Mouse (Mus musculus): ENCODE data around the gene Unc13b.

Unc13b gene

DNA sequence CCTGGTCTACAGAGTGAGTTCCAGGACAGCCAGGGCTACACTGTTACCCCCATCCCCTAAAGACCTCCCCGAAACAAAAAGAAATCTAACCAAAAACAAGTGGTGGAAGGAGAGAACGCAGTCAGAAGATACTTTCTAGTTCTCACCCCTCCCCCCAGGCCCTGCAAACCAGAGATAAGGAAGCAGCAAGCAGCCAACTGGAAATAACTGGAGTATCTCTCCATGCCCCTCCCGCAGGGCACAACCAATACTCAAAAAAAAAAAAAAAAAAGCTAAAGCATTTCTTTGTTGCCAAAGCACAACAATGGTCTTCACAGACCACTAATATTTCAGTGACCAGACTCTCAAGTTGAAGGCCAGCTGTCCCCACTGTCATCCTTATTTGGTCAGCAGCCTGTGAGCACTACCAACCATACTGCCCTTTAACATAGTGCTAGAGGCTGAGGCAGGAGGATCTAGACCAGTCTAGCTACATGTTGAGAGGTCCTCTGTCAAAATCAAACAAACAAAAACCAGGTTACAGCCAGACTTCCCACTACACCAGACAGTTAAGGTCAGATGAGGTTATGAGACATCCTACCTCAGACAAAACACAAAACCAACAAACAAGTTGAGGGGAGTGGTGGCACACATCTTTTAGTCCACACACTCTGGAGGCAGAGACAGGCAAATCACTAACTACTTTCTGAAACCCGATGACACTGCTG is 20.7 kb upstream of the Unc13b start:
- no peak for DNase-seq (ENCODE audit: low spot score)

DNA sequence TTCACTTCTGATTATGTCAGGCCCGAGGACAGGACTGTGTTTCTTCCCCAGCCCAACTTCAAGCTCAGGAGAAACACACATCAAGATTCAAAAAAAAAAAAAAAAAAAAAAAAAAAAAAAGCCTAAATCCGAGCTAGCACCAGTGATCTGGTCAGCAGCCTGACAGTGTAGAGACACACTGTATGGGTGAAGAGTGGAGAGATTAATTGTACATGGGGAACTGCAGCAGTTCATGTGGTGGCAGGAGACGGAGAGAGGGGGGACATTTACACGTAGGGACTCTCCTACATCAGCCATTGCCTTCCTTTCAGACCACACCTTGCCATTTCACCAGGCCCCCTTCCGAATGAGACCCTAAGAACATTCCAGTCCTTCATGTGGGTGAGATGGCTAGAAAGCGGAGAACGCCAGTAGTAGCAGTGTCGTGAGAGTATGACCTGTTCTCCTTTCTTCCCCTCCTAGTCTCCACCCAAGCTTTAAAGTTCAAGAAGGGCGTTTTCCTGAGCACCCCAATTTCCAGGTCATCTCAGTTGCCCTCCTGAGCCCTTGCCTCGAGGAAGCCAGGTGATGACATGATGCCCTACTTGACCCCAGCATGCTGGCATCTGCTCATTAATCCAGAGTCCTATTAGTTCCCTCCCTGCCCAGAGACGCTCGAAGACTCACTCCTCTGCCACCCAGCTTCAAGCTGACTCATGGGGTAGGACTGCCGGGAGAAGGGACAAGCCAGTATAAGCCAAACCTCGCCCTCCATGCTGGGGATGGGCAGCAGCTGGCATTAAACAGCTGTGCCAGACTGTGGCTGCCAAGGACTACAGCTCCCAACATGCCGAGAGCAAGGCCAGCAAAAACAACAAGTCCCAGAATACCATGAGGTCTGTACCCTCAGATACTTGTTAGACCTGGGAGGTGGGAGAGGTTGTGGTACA is 19.9 kb upstream of the Unc13b start:
- DNase-seq (ENCODE audit: low spot score), result peak; percentile 26

DNA sequence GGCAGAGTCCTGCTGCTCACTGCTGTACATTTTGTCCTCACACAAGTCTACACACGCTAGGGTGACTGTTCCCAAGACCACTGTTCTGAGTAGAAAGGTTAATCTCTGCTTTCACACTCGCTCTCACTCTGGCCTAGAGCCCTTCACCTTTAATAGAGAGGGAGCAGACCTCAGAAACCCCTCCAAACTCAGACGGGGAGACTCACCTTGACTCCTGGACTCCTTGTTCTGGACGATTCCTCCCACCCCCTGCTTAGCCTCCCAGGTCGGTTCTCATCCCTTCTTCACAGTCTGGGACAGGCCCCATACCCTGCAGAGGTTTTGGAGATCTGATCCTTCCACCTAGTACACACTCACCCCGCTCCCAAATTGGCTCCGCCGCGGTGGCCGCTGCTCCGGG is 19.1 kb upstream of the Unc13b start:
- DNase-seq (ENCODE audit: low spot score), result no peak

DNA sequence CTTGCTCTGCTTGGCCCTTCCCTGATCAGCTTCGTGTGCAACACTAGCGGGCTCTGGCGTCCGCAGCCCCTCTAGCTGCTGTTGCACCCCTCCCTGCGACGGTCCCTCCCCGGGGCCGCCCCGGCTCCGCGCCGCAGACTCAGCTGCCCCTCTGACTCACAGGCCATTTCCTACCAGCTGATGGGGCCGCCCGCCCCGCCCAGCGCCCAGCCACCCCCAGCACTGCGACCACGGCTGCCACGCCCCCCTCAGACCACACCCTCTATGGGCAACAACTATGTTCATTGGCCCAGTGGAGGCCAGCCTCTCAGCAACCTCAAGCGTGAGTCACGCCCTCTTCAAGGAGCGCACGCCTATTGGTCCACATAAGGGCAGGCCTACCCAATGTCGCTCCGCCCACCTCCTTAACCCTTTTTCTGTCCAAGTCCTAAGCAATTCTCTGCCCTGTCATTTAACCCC is 18.6 kb upstream of the Unc13b start:
- DNase-seq (ENCODE audit: low spot score), result peak; percentile 97

DNA sequence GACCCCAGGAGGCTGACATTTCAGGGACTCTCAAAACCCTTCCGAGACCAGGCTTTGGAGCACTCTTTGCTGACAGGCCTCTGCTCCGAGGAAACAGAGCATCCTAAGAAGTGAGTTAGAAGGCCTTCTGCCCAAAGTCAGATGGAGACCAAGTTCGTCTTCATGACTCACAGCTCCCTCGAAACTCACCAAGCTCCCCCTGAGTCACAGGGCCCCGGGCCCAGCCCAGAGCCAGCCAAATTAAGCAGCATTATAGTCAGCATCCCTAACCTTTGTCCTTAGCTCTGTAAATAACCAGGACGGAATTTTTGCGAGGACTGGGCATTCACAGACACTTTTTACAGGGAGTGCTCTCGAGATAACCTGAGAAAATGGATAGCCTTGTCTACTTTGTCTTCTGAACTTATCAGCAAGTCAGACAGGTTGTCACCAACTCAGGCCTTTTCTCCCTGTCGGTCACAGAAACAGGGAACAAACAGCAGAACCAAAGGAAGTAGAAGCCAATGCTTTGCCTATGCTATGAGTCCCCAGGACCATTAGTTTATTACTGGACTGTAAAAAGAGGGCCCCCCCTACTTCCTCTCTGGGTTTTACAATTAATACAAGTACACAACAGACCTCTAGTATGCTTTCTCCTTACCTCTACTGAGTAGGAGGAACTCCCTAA is 17.7 kb upstream of the Unc13b start:
- DNase-seq (ENCODE audit: low spot score), result no peak

DNA sequence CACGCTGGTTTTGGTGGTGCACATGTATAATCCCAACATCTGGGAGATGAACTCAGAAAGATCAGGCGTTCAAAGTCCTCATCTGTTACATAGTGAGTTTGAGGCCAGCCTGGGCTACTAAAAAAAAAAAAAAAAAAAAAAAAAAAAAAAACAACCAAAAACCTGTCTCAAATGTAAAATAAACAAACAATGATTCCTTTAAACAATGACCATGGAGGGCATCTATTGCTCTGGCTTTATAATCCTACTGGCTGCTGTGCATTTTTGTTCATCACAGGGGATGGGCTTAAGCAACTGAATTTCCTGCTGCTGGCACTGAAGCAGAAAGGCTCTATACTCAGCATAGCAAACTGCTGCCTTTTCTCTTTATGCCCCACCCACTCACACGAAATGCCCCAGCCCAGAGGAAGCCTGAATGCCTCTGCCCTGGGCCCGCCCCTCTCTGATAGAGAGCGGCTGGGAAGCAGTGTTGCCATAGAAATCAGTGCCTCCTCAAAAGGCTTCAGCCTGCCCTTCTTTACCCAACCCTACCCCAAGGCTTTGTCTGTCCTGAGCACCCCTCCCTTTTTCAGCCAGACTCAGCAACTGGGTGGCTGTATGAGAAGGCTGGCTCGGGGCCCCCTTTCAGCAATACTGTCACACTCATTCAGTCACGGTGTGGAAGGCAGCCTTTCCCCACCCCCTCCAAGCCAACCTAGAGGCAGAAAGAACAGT is 15.0 kb upstream of the Unc13b start:
- peak; percentile 92 for DNase-seq (ENCODE audit: low spot score)

DNA sequence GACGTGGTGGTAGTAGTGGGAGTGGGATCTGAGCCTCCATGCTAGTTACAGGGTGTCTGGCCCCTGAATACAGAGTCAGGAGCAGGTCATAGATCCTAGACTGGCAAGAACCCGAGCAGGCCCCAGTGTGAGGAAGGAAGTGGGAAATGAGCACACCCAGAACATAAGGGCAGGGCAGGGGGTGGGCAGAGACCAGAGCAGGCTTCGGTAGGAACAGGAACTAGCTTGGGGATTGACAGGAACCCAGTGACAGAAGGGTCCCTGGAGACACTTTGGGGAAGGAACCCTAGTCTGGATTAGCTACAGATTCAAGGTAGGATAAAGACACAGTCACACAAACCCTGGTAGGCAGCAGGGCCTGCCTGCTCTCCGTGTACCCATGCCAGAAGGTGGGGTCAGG is 14.1 kb upstream of the Unc13b start:
- DNase-seq (ENCODE audit: low spot score), result peak; percentile 32

DNA sequence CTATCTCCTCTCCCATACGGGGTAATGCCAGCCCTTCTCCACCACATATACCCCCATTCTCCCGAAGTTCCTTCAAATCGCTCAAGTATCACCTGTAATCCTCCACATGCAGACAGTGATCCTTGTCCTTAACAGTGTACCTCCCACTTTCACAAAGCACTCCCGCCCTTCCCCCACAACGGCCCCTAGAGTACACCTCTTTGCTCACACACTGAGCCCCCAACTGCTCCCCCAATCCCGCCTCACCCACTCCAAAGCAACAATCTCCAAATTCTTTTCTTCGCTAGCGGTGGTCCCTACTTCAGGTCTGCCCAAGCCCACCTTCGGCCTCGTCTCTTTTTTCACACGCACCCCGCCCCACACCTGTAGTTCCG is 13.5 kb upstream of the Unc13b start:
- DNase-seq (ENCODE audit: low spot score), result no peak

DNA sequence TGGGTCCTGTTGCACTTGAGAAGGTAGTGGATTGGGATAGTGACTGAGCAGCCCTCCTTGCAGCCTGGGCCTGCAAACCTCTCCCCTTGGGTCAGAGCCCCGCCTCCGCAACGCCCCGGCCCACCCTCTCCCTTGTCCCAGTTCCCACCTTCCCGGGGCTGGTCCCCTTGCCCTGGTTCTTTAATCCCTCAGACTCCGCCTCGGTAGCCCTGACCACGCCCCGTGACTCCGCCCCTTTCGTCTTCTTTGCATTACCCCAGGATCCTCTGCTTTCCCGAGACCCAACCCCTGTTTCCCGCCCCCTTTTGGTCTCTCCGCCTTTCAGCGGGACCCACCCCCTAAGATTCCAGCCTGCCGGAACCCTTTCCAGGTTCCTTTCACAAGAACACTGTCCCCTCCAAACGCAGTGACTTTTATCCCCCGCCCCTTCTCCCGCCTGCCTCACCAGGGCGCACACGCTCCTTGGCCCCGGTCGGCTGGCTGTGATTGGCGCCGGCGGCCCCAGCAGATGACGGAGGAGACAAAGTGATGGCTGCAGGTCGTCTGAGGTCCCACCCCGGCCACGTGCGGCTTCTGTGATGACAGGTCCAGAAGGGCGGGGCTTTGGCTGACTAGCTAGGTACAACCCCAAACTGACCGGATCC is 13.0 kb upstream of the Unc13b start, which contains the start of gene Fam214b:
Gene Fam214b, minus strand, starts transcription at position 562 of the 644 bp plus-strand sequence.
- DNase-seq (ENCODE audit: low spot score), result peak; percentile 99

DNA sequence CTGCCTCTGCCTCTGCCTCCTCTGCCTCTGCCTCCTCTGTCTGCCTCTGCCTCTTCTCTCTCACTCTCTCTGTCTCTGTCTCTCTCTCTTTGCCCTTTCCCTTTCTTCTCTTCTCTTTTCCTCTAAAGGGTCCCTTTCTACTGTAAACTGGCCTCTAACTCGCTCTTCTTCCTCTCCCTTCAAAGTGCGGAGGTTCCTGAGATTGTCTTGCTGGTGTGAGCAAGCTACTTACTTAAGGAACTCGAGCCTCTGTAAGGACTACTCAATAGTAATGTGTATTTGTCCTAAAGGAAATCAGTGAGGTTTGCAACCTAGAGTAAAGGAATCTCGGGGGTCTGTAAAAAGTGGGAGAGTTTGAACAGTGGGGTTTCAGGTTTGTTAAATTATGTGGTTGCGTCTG is 12.1 kb upstream of the Unc13b start:
- no peak for DNase-seq (ENCODE audit: low spot score)

DNA sequence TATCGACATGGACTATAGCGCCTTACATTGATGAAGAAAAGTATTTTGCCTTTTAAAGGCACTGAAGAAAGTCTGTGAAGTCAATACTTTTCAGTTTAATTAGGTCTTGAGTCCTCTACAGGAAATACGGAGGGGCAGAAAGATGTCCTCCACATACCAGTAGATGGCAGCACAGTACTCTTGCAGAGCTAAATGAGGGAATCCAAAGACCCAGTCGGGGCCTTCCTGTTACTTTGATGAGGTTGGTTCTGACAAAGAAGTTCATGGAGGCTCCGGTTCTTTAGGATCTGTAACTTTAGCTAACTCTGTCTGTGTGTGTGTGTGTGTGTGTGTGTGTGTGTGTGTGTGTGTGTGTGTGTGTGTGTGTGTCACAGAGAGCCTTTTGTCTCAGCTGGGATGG is 11.5 kb upstream of the Unc13b start:
- DNase-seq (ENCODE audit: low spot score), result peak; percentile 95

DNA sequence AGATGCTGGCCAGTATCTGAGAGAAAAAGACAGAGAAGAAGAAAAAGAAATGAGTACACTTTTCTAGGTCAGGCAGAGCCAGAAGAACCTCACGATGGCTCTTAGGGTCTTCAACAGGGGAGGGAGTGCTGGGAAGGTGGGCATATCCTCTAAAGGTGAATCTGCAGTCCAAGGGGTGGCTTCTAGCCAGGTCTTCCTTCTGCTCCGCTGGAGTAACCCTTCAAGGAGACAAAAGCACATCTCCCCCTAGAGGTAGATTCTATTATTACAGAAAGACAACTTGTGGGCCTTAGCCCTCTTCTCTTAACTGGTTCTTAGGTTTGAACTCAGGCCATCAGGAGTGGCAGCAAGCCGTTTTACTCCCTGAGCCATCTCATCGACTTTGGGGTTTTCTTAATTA is 6.1 kb upstream of the Unc13b start:
- peak; percentile 94 for DNase-seq (ENCODE audit: low spot score)

DNA sequence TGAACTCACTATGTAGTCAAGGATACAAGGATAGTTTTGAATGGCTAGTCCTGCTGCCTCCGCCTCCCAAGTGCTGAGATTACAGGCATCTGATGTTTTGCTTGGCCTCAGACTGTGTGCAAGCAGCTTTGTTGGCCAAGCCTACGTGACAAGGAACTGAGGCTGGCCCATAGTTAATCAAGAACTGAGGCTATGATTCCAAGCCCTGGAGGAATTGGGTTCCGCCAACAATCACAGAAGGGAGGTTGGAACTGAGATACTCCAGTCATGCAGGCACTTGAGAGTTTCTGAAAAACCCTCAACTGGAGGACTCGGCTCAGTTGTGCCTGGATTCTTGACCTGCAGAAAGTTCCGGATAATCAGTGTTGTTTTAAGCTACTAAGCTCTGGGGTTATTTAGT is 1.1 kb upstream of the Unc13b start:
- no peak for DNase-seq (ENCODE audit: low spot score)

DNA sequence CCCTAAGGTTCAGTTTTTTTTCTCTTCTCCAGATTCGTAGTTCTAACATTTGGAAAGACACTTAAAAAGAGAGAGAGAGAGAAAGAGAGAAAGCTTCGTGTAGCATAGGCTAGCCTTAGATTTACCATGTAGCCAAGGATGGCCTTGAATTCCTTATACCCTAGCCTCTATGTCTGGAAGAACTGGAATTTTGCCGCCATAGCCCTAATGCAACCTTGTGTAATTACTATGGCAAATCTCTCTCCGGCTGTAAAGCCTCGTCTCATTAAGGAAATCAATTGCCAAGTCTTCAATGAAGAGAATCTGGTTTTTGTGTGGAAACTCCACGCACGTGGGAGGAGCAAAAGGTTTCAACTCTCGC is 381 bp upstream of the Unc13b start:
- DNase-seq (ENCODE audit: low spot score), result no peak

DNA sequence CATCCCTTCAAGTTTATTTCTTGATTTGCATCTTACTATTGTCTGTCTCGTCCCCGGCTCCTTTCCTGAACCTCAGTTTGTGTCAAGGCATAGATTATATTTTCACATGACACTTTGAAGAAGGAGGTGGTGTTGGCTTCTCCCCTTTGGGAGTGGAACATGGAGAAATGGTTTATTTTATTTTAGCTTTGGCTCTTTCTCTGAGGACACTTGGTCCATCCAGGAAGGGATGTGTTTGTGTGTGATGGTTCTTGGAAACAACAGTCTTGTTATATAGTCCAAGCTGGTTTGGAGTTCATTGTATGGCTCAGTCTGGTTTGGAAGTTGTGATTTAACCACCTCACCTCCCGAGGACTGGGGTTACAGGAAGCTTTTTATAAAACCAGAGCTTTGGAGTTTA is 944 bp downstream of the Unc13b start:
- no peak for DNase-seq (ENCODE audit: low spot score)

DNA sequence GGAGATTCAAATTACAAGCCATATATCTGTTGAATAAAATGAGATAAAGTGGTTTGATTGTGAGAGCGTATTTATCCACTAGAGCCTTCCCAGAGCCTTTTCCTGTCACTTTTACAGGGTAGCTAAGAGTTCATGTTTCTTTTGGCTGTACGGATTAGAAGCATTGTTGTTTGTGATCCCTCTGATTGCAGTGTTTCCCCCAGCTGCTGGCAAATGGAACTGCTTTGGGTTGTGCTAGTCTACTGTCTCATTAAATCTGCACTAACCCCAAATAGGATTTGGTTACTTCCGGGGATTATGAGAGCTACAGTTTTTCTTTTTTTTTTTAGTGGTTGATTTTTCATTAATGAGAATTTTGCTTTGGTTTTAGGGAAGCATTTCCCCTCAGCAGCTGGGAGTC is 1.5 kb downstream of the Unc13b start:
- DNase-seq (ENCODE audit: low spot score), result no peak

DNA sequence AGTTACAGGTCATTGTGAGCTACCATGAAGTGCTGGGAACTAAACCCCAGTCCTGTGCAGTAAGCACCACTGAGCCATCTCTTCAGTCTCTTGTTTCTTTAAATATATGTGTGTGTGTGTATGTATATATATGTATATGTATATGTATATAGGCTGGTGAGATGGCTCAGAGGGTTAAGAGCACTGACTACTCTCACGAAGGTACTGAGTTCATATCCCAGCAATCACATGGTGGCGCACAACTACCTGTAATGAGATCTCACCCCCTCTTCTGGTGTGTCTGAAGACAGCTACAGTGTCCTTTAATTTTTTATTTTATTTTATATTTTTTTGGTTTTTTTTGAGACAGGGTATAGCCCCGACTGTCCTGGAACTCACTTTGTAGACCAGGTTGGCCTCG is 6.7 kb downstream of the Unc13b start:
- DNase-seq (ENCODE audit: low spot score), result no peak

DNA sequence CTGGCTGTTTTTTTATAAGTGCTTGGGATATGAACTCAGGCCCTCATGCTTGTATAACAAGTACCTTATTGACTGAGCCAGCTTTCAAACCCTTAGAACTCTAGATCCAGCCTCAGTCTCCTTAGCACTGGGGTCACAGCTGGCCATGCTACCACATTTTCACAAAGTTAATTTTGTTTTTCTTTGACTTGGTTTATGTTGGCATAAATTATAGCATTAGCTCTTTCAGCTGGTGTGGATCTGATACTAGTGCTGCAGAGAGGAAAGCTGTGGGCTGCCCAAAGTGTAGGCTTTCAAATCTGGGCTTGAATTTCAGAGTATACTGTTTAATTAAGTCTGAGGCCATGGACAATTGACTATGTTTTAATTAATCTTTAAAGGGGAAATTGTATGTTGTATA is 16.2 kb downstream of the Unc13b start:
- DNase-seq (ENCODE audit: low spot score), result no peak

DNA sequence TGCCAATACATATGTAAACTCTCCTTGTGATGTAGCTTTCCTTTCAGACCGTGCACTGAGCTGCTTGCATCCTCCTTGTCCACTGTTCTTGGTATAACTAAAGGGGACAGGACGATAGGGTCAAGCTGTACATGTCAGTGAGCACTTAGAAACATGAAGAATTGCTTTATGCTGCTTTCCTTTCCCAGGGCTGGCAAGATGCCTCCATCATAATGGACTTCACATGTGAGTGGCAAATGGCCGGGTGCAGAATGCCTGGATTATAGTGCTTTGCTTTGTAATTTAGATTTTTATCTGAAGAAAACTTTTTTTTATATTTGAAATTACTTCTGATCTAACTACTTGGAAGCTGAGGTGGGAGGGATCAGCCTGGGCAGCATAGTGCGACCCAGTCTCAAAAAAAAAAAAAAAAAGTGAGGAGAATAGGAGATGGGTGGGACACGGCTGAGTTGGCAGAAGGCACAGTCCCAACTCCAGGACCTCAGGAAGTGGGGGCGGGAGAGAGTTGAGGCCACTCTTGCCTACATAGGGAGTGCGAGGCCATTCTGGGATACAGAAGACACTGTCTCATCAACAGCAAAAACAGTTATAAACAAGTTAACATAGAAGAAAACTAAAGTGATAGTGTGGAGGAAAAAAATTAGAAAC is 19.4 kb downstream of the Unc13b start:
- DNase-seq (ENCODE audit: low spot score), result no peak

DNA sequence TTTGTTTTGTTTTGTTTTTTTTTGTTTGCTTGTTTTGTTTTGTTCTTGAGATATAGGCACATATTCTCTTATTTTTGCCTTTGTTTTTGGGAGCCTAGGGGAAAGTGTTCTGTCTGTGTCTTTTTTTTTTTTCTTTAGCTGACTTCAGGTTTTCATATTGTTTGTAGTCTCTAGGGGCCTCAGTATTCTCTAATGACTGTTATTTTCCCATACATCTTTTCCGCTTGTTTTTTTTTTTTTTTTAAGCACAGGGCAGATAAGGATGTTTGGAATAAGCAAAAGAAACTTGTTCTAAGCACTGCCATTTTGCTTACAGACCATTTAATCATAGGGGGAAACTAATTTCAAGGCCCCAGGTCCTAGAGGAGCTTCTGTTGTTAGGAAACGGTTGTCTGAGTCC is 23.7 kb downstream of the Unc13b start:
- DNase-seq (ENCODE audit: low spot score), result no peak

DNA sequence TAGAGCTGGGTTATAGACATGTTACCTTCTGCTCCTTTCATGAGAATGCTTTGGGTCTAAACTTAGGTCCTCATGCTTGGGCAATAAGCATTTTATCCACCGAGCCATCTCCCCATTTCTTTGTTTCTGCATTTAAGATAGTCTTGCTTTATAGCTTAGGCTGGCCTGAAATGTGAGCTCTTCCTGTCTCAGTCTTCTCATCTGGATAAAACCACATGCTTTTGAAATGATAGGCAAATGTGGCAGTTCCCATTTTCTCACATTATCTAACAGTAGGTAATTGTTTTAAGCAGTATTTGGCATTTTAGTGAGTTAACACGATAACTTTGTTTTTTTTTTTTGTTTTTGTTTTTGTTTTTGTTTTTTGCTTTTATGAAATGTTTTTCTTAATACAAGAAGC is 31.2 kb downstream of the Unc13b start:
- no peak for DNase-seq (ENCODE audit: low spot score)
